Mouse (Mus musculus): ENCODE data around the gene Ccar1. TPM values are rescaled to one million over a fixed set of nuclear protein-coding genes. Genes with fewer than 3 reads are reported as not detected.

Ccar1 gene
- polyA plus RNA-seq (2015; fragmentation: Nextera tagmentation; extraction: Ambion mirVana): 87.7 and 102 TPM in 2 replicates

DNA sequence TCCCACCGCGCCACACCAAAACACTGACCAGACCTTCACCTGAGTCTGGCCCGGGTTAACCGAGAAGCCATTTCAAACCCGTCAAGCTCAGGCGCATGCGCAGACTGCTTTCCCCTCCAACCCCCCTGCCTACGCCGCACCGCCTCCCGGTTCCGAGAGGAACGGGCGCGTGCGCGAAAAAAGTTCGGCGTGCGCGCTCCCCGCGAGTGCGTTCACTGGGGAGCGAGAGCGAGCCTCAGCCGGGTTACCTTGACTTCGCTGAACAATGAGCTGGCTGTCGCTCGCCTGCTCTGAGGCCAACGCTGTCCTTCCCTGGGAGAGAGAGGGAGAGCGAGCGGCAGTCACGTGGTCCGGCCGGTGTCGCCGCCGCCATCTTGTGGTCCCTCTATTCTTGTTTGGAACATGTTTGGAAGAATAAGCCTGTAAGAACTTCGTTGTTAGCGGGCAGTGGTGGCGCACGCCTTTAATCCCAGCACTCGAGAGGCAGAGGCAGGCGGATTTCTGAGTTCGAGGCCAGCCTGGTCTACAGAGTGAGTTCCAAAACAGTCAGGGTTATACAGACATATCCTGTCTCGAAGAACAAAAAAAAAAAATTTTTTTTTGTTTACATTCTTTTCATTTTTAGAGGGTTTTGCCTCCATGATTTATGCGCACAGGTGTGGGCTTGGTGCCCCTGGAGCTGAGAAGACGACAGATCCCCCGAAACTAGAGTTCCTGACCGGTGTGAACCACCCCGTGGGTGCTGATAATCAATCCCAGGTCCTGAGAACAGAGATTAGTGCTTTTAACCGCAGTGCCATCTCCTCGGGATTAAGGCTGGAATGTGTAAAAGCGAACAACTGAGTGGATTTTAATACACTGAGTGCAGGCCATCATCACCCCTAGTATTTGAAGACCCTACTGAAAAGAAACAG lies at the start of gene Ccar1:
Ccar1 (minus strand) TSS at position 110 of the 914 bp plus-strand sequence.
- 3% methylated on average over 55 of the region's 55 CpGs for WGBS
- Histone ChIP-seq H3K4me2 (peak within 1 kb of the TSS; percentile 70), H3K36me3 (peaks cover 26% of the 10 kb centered on the region), H3K27ac (replicated peaks) (peak within 1 kb of the TSS; percentile 94), H3K9me3 (replicated peaks) (no peaks in the 10 kb centered on the region), H3K4me3 (replicated peaks) (peak within 1 kb of the TSS; percentile 98), H3K4me1 (peaks cover 23% of the 10 kb centered on the region), H3K9ac (replicated peaks) (peak within 1 kb of the TSS; percentile 97), H3K27me3 (replicated peaks) (no peaks in the 10 kb centered on the region)
- ATAC-seq (ENCODE audit: low FRiP score): peak; percentile 99

DNA sequence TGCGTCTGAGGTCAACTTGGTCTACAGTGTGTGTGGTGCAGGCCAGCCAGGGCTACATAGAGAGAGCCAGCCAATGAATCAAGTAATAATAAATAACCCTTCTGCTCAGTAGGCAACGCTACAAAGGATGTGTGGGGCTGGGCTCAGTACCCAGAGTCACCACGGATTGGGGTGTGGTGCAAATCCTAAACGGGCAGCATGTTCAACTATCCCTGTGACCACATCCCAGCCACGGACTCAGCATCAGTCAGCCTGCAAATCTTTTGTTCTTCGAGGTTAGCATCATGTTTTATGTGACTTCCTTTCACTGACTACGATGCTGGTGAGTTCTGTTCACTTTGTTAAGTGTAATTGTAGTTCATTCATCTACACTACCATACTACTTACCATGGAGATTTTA lies 48.6 kb upstream of the Ccar1 start:
- Histone ChIP-seq H3K4me2 (no peak overlapping the region), H3K27ac (replicated peaks) (no peak overlapping the region), H3K9ac (replicated peaks) (no peak overlapping the region), H3K4me1 (peaks cover 9% of the 10 kb centered on the region), H3K36me3 (peaks cover 36% of the 10 kb centered on the region), H3K27me3 (replicated peaks) (no peaks in the 10 kb centered on the region), H3K4me3 (replicated peaks) (no peak overlapping the region), H3K9me3 (replicated peaks) (no peaks in the 10 kb centered on the region)
- no peak for ATAC-seq (ENCODE audit: low FRiP score)
- WGBS: 85% methylated on average over 7 of the region's 7 CpGs

DNA sequence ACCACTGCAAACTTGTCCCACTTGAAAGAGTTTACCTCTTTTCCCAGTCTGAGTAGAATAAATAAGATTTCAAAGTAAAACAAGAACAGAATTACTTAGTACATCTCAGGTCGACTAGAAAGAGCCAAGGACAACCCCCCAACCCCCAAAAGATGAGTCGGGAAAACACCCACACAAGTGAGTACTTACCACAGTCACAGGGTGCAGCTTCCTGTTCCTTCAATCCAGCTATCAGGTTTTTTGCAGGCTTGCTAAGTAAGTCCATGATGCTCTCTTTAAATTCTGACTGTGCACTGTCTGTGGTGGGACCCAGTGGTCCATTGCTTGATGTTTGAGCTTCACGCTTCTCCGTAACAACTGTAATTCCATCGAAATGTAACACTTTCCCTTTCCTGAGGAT lies 45.9 kb upstream of the Ccar1 start:
- 94% methylated on average over 5 of the region's 5 CpGs for WGBS
- peaks cover 41% of the 10 kb centered on the region for H3K36me3 ChIP-seq
- H3K9ac ChIP-seq (replicated peaks): no peak overlapping the region
- no peak for ATAC-seq (ENCODE audit: low FRiP score)
- no peaks in the 10 kb centered on the region for H3K27me3 ChIP-seq (replicated peaks)
- no peak overlapping the region for H3K4me2 ChIP-seq
- H3K4me3 ChIP-seq (replicated peaks): no peak overlapping the region
- no peaks in the 10 kb centered on the region for H3K9me3 ChIP-seq (replicated peaks)
- H3K4me1 ChIP-seq: peaks cover 5% of the 10 kb centered on the region; the same call in 1 of the 2 replicates
- no peak overlapping the region for H3K27ac ChIP-seq (replicated peaks)

DNA sequence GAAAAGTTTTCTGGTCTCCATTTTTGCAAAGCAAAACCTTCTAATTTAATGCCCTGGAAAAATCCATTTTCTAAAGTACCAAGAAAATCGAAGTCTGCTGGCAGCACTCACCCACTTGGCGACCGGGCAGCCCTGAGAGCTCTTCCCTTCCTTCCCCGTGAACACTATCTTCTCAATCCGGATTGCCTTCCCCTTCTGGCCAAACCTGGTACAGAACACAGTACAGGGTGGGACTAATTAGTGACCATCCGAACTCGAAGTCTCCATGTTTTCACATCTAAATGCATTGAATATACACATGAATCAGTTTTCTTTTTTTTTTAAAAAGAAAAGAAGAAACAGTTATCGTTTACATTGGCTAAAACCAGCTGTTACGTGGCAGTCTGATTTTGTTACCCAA lies 40.7 kb upstream of the Ccar1 start:
- no peaks in the 10 kb centered on the region for H3K27me3 ChIP-seq (replicated peaks)
- peaks cover 37% of the 10 kb centered on the region for H3K36me3 ChIP-seq
- H3K9me3 ChIP-seq (replicated peaks): no peaks in the 10 kb centered on the region
- no peak overlapping the region for H3K9ac ChIP-seq (replicated peaks)
- WGBS: 87% methylated on average over 9 of the region's 9 CpGs
- ATAC-seq (ENCODE audit: low FRiP score): no peak
- H3K4me2 ChIP-seq: no peak overlapping the region
- H3K4me3 ChIP-seq (replicated peaks): no peak overlapping the region
- no peak overlapping the region for H3K27ac ChIP-seq (replicated peaks)
- no peaks in the 10 kb centered on the region for H3K4me1 ChIP-seq

DNA sequence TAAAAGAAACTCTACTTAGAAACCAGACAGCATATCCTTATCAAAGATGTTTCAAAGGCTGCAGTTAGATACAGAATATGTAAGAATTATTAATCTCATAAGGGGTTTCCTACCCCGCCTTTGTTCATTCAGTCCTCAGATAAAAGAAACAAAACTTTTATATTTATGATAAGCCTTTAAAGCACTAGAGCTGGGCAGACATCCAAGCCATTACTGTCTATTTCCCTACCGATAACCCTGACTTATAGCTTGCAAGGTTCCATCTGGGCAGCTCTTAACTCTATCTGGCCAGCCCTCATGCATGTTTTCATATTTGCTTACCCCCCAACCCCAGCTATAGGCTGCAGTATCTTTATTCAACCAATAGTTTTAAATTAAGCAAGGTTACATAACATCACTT lies 39.5 kb upstream of the Ccar1 start:
- Histone ChIP-seq H3K9me3 (replicated peaks) (no peaks in the 10 kb centered on the region), H3K4me1 (no peaks in the 10 kb centered on the region), H3K4me3 (replicated peaks) (no peak overlapping the region), H3K9ac (replicated peaks) (no peak overlapping the region), H3K36me3 (peaks cover 36% of the 10 kb centered on the region), H3K27ac (replicated peaks) (no peak overlapping the region), H3K4me2 (no peak overlapping the region), H3K27me3 (replicated peaks) (no peaks in the 10 kb centered on the region)
- no peak for ATAC-seq (ENCODE audit: low FRiP score)
- 83% methylated on average over 2 of the region's 2 CpGs for WGBS

DNA sequence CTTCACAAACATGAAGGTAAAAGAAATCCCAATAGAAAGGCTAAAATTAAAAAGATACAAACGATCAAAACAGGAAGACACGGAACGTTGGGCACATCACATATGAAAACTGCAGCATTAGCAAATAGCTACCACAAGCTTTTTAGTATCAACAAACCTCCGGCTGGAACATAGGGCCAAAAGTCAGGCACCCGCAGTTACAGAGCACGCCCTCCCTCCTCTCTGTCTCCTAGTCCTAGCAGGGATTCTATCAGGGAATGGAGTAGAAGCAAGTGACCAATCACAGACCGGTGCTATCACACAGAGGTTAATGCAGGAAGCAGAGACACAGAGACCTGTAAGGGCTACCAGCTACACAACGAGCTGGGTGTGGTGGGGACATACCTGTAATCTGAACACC lies 32.4 kb upstream of the Ccar1 start:
- WGBS: 87% methylated on average over 8 of the region's 8 CpGs
- Histone ChIP-seq H3K4me1 (no peaks in the 10 kb centered on the region), H3K4me2 (no peak overlapping the region), H3K4me3 (replicated peaks) (no peak overlapping the region), H3K27me3 (replicated peaks) (no peaks in the 10 kb centered on the region), H3K9ac (replicated peaks) (no peak overlapping the region), H3K36me3 (peaks cover 40% of the 10 kb centered on the region), H3K27ac (replicated peaks) (no peak overlapping the region), H3K9me3 (replicated peaks) (no peaks in the 10 kb centered on the region)
- no peak for ATAC-seq (ENCODE audit: low FRiP score)

DNA sequence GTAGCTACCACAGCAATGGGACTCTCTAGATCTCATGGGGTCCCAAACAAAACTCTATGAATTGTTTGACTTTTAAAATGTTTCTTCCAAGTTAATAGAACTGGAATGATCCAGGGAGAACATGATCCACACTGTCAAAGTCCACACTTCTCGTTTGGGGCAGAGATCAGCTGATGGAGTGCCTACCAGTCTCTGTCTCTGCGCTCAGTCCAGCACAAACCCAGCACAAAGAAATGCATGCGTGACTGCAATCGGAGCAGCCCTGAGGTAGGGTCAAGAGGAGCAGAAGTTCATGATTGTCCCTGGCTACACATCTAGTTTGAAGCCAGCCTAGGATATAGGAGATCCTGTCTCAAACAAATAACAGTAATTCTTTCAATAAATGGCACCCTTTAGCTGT lies 31.3 kb upstream of the Ccar1 start:
- Histone ChIP-seq H3K4me2 (no peak overlapping the region), H3K4me3 (replicated peaks) (no peak overlapping the region), H3K9me3 (replicated peaks) (no peaks in the 10 kb centered on the region), H3K36me3 (peaks cover 47% of the 10 kb centered on the region), H3K27me3 (replicated peaks) (no peaks in the 10 kb centered on the region), H3K9ac (replicated peaks) (no peak overlapping the region), H3K27ac (replicated peaks) (no peak overlapping the region), H3K4me1 (no peaks in the 10 kb centered on the region)
- 83% methylated on average over 4 of the region's 4 CpGs for WGBS
- ATAC-seq (ENCODE audit: low FRiP score): no peak

DNA sequence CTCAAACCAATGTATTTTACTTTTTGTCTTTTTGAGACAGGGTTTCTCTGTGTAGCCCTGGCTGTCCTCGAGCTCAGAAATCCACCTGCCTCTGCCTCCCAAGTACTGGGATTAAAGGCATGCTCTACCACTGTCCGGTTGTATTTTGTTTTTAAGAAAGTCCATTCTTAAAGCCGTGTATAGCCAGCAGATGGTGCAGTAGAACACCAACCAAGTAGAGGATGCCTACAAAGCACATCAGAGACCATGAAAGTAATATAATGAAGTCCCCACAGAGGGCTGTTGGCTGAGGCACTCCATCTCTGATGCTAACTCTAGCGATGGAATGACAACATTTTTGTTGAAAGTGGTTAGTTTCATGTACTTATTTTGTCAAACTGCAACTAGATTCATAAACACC lies 17.9 kb upstream of the Ccar1 start:
- Histone ChIP-seq H3K4me2 (no peak overlapping the region), H3K9ac (replicated peaks) (no peak overlapping the region), H3K36me3 (peaks cover 48% of the 10 kb centered on the region), H3K4me1 (no peaks in the 10 kb centered on the region), H3K4me3 (replicated peaks) (no peak overlapping the region), H3K9me3 (replicated peaks) (no peaks in the 10 kb centered on the region), H3K27me3 (replicated peaks) (no peaks in the 10 kb centered on the region), H3K27ac (replicated peaks) (no peak overlapping the region)
- WGBS: 88% methylated on average over 4 of the region's 4 CpGs
- ATAC-seq (ENCODE audit: low FRiP score): no peak

DNA sequence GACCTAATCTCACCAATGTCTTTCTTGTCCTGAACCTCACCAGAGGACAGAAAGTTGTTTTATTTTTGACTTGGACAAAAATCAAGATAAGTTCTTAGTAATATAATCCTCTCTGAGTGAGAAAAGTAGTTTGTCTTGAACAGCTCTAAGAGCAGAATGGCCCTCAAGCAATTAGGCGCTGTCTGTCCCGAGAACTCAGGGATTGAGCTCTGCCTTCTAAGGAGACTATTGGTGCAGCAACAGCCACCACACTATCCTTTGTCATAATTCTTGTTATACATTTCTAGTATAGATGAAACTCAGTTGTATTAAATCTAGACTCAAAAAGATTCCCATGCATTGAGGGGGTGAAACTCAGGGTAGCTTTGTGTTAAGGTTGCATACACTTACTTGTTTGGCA lies 16.7 kb upstream of the Ccar1 start:
- Histone ChIP-seq H3K4me3 (replicated peaks) (no peak overlapping the region), H3K9me3 (replicated peaks) (no peaks in the 10 kb centered on the region)
- 97% methylated on average over 2 of the region's 2 CpGs for WGBS

DNA sequence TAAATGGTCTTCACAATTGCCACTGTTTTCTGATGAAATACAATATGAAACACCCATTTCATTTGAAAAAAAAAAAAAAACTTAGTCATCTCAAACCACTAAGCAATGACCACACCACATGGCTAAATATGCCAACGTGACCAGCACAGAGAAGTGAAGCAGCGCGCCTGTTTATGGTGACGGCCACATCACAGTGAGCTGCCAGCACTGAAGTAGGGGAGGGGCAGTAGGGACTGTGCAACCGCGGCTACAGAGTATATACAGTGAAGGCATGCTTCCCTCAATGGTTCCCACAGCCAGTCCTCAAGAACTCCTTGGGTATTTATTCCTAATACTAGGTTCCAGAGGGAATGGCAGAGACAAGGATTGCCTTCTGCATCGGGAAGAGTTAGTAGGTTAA lies 16.2 kb upstream of the Ccar1 start:
- Histone ChIP-seq H3K9me3 (replicated peaks) (no peaks in the 10 kb centered on the region), H3K4me3 (replicated peaks) (no peak overlapping the region), H3K4me1 (no peaks in the 10 kb centered on the region), H3K27me3 (replicated peaks) (no peaks in the 10 kb centered on the region), H3K36me3 (peaks cover 34% of the 10 kb centered on the region), H3K4me2 (no peak overlapping the region), H3K27ac (replicated peaks) (no peak overlapping the region), H3K9ac (replicated peaks) (no peak overlapping the region)
- ATAC-seq (ENCODE audit: low FRiP score): no peak
- WGBS: 92% methylated on average over 7 of the region's 7 CpGs

More for the DNA sequence above, 16.7 kb upstream of the Ccar1 start:
- ATAC-seq (ENCODE audit: low FRiP score): no peak
- no peaks in the 10 kb centered on the region for H3K4me1 ChIP-seq
- H3K27ac ChIP-seq (replicated peaks): no peak overlapping the region
- H3K4me2 ChIP-seq: no peak overlapping the region
- H3K27me3 ChIP-seq (replicated peaks): no peaks in the 10 kb centered on the region
- no peak overlapping the region for H3K9ac ChIP-seq (replicated peaks)
- H3K36me3 ChIP-seq: peaks cover 38% of the 10 kb centered on the region

DNA sequence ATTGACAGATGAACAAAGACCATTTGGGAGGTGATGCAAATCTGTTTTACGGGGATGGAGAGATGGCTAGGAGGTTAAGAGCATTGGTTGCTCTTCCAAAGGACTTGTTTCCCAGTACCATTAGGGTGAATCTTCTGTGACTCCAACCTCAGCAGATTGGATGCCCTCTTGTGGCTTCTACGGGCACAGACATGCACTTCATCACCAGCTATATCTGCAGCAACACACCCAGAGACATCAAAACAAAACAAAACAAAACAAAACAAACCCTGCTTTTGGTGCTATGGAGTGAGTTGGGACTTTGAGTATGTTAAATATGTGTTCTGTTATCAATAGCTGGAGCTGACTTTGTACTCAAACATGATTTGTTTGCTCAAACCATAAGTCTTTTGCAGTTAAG lies 12.0 kb upstream of the Ccar1 start:
- WGBS: 68% methylated on average over 2 of the region's 2 CpGs
- no peak overlapping the region for H3K4me3 ChIP-seq (replicated peaks)
- H3K4me2 ChIP-seq: no peak overlapping the region
- H3K27me3 ChIP-seq (replicated peaks): no peaks in the 10 kb centered on the region
- H3K9me3 ChIP-seq (replicated peaks): no peaks in the 10 kb centered on the region
- H3K9ac ChIP-seq (replicated peaks): no peak overlapping the region
- 0 out of 2 replicates have a peak, but pooled peaks cover 8% of the 10 kb centered on the region for H3K36me3 ChIP-seq
- H3K4me1 ChIP-seq: no peaks in the 10 kb centered on the region
- no peak overlapping the region for H3K27ac ChIP-seq (replicated peaks)
- ATAC-seq (ENCODE audit: low FRiP score): no peak

DNA sequence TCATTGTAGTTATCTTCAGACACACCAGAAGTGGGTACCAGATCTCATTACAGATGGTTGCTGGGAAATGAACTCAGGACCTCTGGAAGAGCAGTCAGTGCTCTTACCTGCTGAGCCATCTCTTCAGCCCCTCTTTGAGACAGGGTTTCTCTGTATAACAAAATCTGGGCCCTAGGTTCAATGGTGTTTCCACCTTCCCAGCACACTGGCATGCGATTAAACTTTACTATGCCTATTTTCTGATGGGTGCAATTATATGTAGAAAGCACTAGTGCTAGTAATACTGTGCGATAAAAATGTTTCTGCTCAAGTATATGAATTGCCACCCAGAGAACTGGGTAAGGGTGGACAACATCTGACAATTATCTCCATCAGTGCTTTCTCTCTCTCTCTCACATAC lies 11.2 kb upstream of the Ccar1 start:
- no peak for ATAC-seq (ENCODE audit: low FRiP score)
- no peaks in the 10 kb centered on the region for H3K9me3 ChIP-seq (replicated peaks)
- H3K9ac ChIP-seq (replicated peaks): no peak overlapping the region
- no peaks in the 10 kb centered on the region for H3K27me3 ChIP-seq (replicated peaks)
- H3K4me1 ChIP-seq: no peaks in the 10 kb centered on the region
- WGBS: 99% methylated on average over 2 of the region's 2 CpGs
- H3K4me3 ChIP-seq (replicated peaks): no peak overlapping the region
- 0 out of 2 replicates have a peak, but pooled peaks cover 5% of the 10 kb centered on the region for H3K36me3 ChIP-seq
- H3K4me2 ChIP-seq: no peak overlapping the region
- H3K27ac ChIP-seq (replicated peaks): no peak overlapping the region
